Mouse (Mus musculus) lung, embryonic 16.5 days (tissue): ENCODE data around the gene Insr. TPM values are rescaled to one million over a fixed set of nuclear protein-coding genes. Genes with fewer than 3 reads are reported as not detected.

ENCODE experiments used
- microRNA-seq: library from miRNA; unstranded; fragments of <30 nt; microRNA quantifications from one replicate; pipeline ENCODE4, GENCODE M21; 2016
- polyA plus RNA-seq: library from polyadenylated mRNA; unstranded; fragments of >200 nt; fragmentation: Nextera tagmentation; extraction: Ambion mirVana; gene quantifications from 2 replicates; pipeline ENCODE4 v1.2.1, GENCODE M21; 2015

The Insr gene
- polyA plus RNA-seq, 1 experiment from 2014 or later = 34.1 TPM

Small RNAs within 50 kb of the gene (microRNA-seq; reads per million reads assigned to microRNA genes)
- not detected for gene Gm25775

Other genes with a start within 250 kb of the Insr start
- 0.20 and 0.70 TPM in 2 replicates for gene A430078G23Rik, start 73.8 kb upstream of the Insr start, polyA plus RNA-seq
- 6.9 and 7.6 TPM in 2 replicates for gene Arhgef18, start 113.4 kb upstream of the Insr start, polyA plus RNA-seq
- gene Pex11g, start 188.1 kb upstream of the Insr start, polyA plus RNA-seq = 9.5 and 11.1 TPM in 2 replicates
- gene Tex45, start 191.2 kb upstream of the Insr start, polyA plus RNA-seq = not detected in 2 replicates
- gene Zfp358, start 213.5 kb upstream of the Insr start, polyA plus RNA-seq = 39.1 and 41.8 TPM in 2 replicates
- 48.0 and 53.0 TPM in 2 replicates for gene Mcoln1, start 220.8 kb upstream of the Insr start, polyA plus RNA-seq
- 27.3 and 30.9 TPM in 2 replicates for gene Pnpla6, start 235.8 kb upstream of the Insr start, polyA plus RNA-seq